In genomic region chr16:56771163-56772105, GRCm38 (mm10) we compare ENCODE assay signal across 9 mouse cellular contexts. TPM values are rescaled to one million over a fixed set of nuclear protein-coding genes. Genes with fewer than 3 reads are reported as not detected.
DNase-seq lines count a peak whose midpoint lies in the region; ATAC-seq lines count a peak whose summit lies in the region.
"Had no signal": no experiment of that assay in that cellular context is flagged by ENCODE, and none has a peak within 500 bp of the region (broad histone marks: within the 10 kb centered on the region; RNA-seq: fewer than 3 reads in every experiment).

No protein-coding gene starts in this region.

- peak; percentile 91 for DNase-seq in midbrain, embryonic 11.5 days (ENCODE audit: low spot score, missing footprints)
- DNase-seq in midbrain, embryonic 10.5 days (ENCODE audit: low spot score), result no peak
- DNase-seq in adrenal gland, postnatal 36 days, result peak; percentile 4 to 39
- peak; percentile 28 for DNase-seq in forebrain, embryonic 10.5 days (ENCODE audit: extremely low spot score, low spot score)
- peak; percentile 30 for DNase-seq in hindlimb bud, embryonic 11.5 days (ENCODE audit: extremely low spot score, low read depth, low spot score)
- DNase-seq in left cerebral cortex, adult 18-20 months (ENCODE audit: low spot score in 2 of 2), result peak; percentile 34 to 51
- peak; percentile 73 for DNase-seq in telencephalon, adult 2 months (ENCODE audit: low read depth, low spot score)

- no peak overlapping the region for H3K4me3 ChIP-seq in midbrain, embryonic 11.5 days (ENCODE audit: low read depth, low read length)
- no peak overlapping the region for H3K4me3 ChIP-seq in midbrain, embryonic 10.5 days
- H3K4me3 ChIP-seq in forebrain, embryonic 10.5 days, result no peak overlapping the region
- H3K4me3 ChIP-seq: embryonic facial prominence, embryonic 12.5 days had no signal

- ATAC-seq in midbrain, embryonic 11.5 days (ENCODE audit: low FRiP score), result peak; percentile 79
- peak; percentile 99 for ATAC-seq in megakaryocyte progenitor cell, adult 5-6 weeks (replicated peaks; ENCODE audit: poor library complexity)

- no peak overlapping the region for H3K9ac ChIP-seq in midbrain, embryonic 11.5 days (ENCODE audit: low read length)
- H3K9ac ChIP-seq: embryonic facial prominence, embryonic 12.5 days had no signal

- no peaks in the 10 kb centered on the region for H3K4me1 ChIP-seq in midbrain, embryonic 11.5 days (ENCODE audit: control insufficient read depth, insufficient read depth, low read length)
- no peaks in the 10 kb centered on the region for H3K4me1 ChIP-seq in midbrain, embryonic 10.5 days
- no peaks in the 10 kb centered on the region for H3K4me1 ChIP-seq in forebrain, embryonic 10.5 days
- H3K4me1 ChIP-seq: embryonic facial prominence, embryonic 12.5 days had no signal

- no peaks in the 10 kb centered on the region for H3K9me3 ChIP-seq in midbrain, embryonic 11.5 days (ENCODE audit: control insufficient read depth, low read length)
- no peaks in the 10 kb centered on the region for H3K9me3 ChIP-seq in midbrain, embryonic 10.5 days (replicated peaks)
- no peaks in the 10 kb centered on the region for H3K9me3 ChIP-seq in forebrain, embryonic 10.5 days
- H3K9me3 ChIP-seq: embryonic facial prominence, embryonic 12.5 days had no signal

- no peak overlapping the region for H3K27ac ChIP-seq in midbrain, embryonic 11.5 days (ENCODE audit: low read depth, low read length)
- H3K27ac ChIP-seq in midbrain, embryonic 10.5 days (replicated peaks), result no peak overlapping the region
- H3K27ac ChIP-seq in forebrain, embryonic 10.5 days, result no peak overlapping the region
- H3K27ac ChIP-seq: embryonic facial prominence, embryonic 12.5 days had no signal

- H3K4me2 ChIP-seq in midbrain, embryonic 11.5 days, result no peak overlapping the region
- H3K4me2 ChIP-seq: embryonic facial prominence, embryonic 12.5 days had no signal

- 49% methylated on average over 10 of the region's 10 CpGs for WGBS in midbrain, embryonic 11.5 days
- WGBS in midbrain, embryonic 10.5 days, result 50% methylated on average over 10 of the region's 10 CpGs
- 52% methylated on average over 10 of the region's 10 CpGs for WGBS in forebrain, embryonic 10.5 days

- H3K27me3 ChIP-seq in midbrain, embryonic 11.5 days (ENCODE audit: control insufficient read depth, insufficient read depth, low read length), result no peaks in the 10 kb centered on the region
- no peaks in the 10 kb centered on the region for H3K27me3 ChIP-seq in midbrain, embryonic 10.5 days (ENCODE audit: low read depth, poor library complexity, severe bottlenecking)
- H3K27me3 ChIP-seq in forebrain, embryonic 10.5 days (ENCODE audit: poor library complexity, severe bottlenecking), result no peaks in the 10 kb centered on the region
- H3K27me3 ChIP-seq: embryonic facial prominence, embryonic 12.5 days had no signal

- H3K36me3 ChIP-seq in midbrain, embryonic 11.5 days (ENCODE audit: control insufficient read depth, insufficient read depth, low read length), result no peaks in the 10 kb centered on the region
- no peaks in the 10 kb centered on the region for H3K36me3 ChIP-seq in midbrain, embryonic 10.5 days
- H3K36me3 ChIP-seq in forebrain, embryonic 10.5 days (replicated peaks), result no peaks in the 10 kb centered on the region
- H3K36me3 ChIP-seq: embryonic facial prominence, embryonic 12.5 days had no signal

RNA-seq across cellular contexts. Expression of gene Adgrg7, which starts 24.2 kb away (rescaled TPM):
- polyA plus RNA-seq in midbrain, embryonic 11.5 days (2014; fragmentation: Nextera tagmentation; extraction: Ambion mirVana), result not detected in 2 replicates
- polyA plus RNA-seq in midbrain, embryonic 10.5 days (2016; fragmentation: Nextera tagmentation; extraction: Ambion mirVana), result not detected in 2 replicates
- under 1 TPM in 1 of 2 experiments, not detected in 1; 0.10 TPM for total RNA-seq in adrenal gland, postnatal 36 days (2021)
- not detected in 2 replicates for polyA plus RNA-seq in forebrain, embryonic 10.5 days (2016; fragmentation: Nextera tagmentation; extraction: Ambion mirVana)
- not detected for total RNA-seq in left cerebral cortex, adult 18-20 months (2021)
- total RNA-seq in megakaryocyte progenitor cell, adult 5-6 weeks (2015), result 23.0 and 23.9 TPM in 2 replicates
- 25.8 and 33.2 TPM in 2 replicates for total RNA-seq in megakaryocyte progenitor cell, adult 5-6 weeks (2017)
- polyA plus RNA-seq: embryonic facial prominence, embryonic 12.5 days had no signal

RNA-seq across cellular contexts. Expression of gene Tfg, which starts 54.2 kb away (rescaled TPM):
- 248 and 257 TPM in 2 replicates for polyA plus RNA-seq in midbrain, embryonic 11.5 days (2014; fragmentation: Nextera tagmentation; extraction: Ambion mirVana)
- polyA plus RNA-seq in midbrain, embryonic 10.5 days (2016; fragmentation: Nextera tagmentation; extraction: Ambion mirVana), result 202 and 203 TPM in 2 replicates
- total RNA-seq in adrenal gland, postnatal 36 days (2021), result 10 to 100 TPM; 66.5 to 67.4 TPM
- 180 and 184 TPM in 2 replicates for polyA plus RNA-seq in forebrain, embryonic 10.5 days (2016; fragmentation: Nextera tagmentation; extraction: Ambion mirVana)
- 10 to 100 TPM; 56.6 to 58.0 TPM for total RNA-seq in left cerebral cortex, adult 18-20 months (2021)
- total RNA-seq in megakaryocyte progenitor cell, adult 5-6 weeks (2015), result 137 and 174 TPM in 2 replicates
- 42.9 and 45.7 TPM in 2 replicates for total RNA-seq in megakaryocyte progenitor cell, adult 5-6 weeks (2017)

Comparison
In these comparisons a context has a peak if more than half of its experiments do, and no peak if none do; other contexts are left out.
1. RNA of gene Adgrg7, which starts 24.2 kb away (total RNA-seq): 23.0 to 33.2 TPM in megakaryocyte progenitor cell, adult 5-6 weeks; 0.10 TPM in adrenal gland, postnatal 36 days and not detected in left cerebral cortex, adult 18-20 months; every median in the first group is over 10 times any median in the second.